Mouse (Mus musculus) cortical plate, adult 2 months (tissue): ENCODE data around the gene Aig1.

Experiments
- CTCF ChIP-seq: fragments of 200-500 bp; IDR thresholded peaks from 2 replicates; pipeline ENCODE4 v1.5.1; 2011; ENCODE audit warnings: mild to moderate bottlenecking, control low read depth, low read length; ENCODE audit not compliant: insufficient read depth; ENCODE audit errors: extremely low read depth
- POLR2A ChIP-seq: fragments of 200-500 bp; IDR thresholded peaks from 2 replicates; pipeline ENCODE4 v1.6.1; 2011; ENCODE audit warnings: mild to moderate bottlenecking, low read length, control low read depth; ENCODE audit not compliant: insufficient read depth; ENCODE audit errors: extremely low read depth

GRCm38 (mm10) chr10:13915211-13915610 lies 46.4 kb upstream of the Aig1 start:
- TF ChIP-seq CTCF, result no peak
- TF ChIP-seq POLR2A, result no peak
